Mouse (Mus musculus): ENCODE results near the gene 1700001L19Rik.
A peak's percentile ranks its signal among the peaks of the same experiment; 100 is the strongest.

1700001L19Rik gene

DNA sequence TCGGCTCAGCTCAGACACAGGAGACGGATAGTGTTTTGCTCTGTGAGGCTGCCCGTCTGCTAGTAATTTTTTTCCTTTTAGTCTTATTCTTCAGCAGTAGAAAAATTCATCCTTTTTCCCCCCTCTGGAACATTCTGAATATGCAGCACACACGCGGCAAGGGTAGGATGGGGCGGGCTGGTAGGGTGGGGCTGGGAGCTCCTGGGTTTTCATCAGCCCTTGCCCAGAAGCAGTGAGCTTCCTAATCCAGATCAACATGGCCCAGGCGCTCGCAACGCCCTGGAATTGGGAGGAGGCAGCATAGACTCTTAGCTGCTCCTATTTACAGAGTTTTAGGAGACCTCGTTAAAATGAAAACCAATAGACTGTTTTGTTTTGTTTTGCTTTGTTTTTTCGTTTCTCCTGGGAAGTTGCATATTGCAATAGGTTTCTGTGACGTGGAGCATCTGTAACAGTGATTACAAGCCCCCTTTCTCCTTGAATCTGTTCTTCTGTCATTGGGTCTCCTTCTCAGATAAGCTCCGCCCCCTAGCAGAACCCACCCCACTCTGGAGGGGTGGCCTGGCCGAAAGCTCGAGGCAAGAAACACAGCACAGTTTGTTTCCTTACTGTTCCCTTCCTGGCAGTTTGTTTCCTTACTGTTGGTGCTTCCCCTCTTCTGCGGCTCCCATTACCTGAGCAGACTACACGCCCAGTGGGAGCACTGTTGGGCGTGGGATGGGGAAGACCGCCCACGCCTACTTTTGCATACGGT lies 10.6 kb downstream of the 1700001L19Rik start:
- DNase-seq: no peak

DNA sequence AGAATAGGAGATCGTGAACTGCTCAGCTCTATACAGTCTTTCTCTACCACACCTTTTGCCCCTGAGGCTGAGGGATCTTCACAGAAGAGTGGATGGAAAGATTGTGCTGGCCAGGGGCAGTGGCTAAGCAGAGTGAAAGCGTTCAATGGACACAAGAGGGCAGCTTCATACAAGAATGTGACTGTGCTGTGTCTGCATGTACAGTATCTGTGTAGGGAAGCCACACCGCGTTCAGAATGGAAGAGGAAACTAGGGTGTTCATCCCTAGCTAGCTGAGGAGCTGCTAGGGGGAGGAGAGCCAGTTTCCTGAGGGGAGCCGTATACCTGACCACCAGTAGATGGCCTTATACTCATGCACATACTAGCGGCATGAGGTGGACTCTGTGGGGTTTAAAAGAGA lies 25.6 kb downstream of the 1700001L19Rik start:
- DNase-seq: peak; percentile 35 to 36

- DNase-seq: no peak
Observed at GRCm38 (mm10) chr13:68627041-68627440, 29.8 kb downstream of the 1700001L19Rik start.

GRCm38 (mm10) chr13:68642786-68643185 lies 45.6 kb downstream of the 1700001L19Rik start:
- no peak for DNase-seq
